Mouse (Mus musculus) bone marrow macrophage, adult 2 months (primary cell): ENCODE measurements around the gene Aff1.

Source experiments
- CTCF ChIP-seq: IDR thresholded peaks from 2 replicates; pipeline ENCODE4 v1.5.1; 2012; ENCODE audit warnings: low read depth, mild to moderate bottlenecking, low read length, moderate library complexity
- POLR2A ChIP-seq: IDR thresholded peaks from 2 replicates; pipeline ENCODE4 v1.6.1; 2012; ENCODE audit warnings: mild to moderate bottlenecking, low read depth, low read length, borderline replicate concordance

- TF ChIP-seq CTCF: no peak
- no peak for TF ChIP-seq POLR2A
Observed at GRCm38 (mm10) chr5:103711886-103712285, 19.7 kb downstream of the Aff1 start.
